In genomic region chr10:69351071-69351841, GRCm38 (mm10) we compare ENCODE assay signal across 9 mouse cellular contexts. TPM values are rescaled to one million over a fixed set of nuclear protein-coding genes. Genes with fewer than 3 reads are reported as not detected.
A peak's percentile ranks its signal among the peaks of the same experiment; 100 is the strongest.
DNase-seq lines count a peak whose midpoint lies in the region; ATAC-seq lines count a peak whose summit lies in the region.
"Had no signal": no experiment of that assay in that cellular context is flagged by ENCODE, and none has a peak within 500 bp of the region (broad histone marks: within the 10 kb centered on the region; RNA-seq: fewer than 3 reads in every experiment).

No protein-coding gene starts in this region.

- intact Hi-C loops in gastrocnemius, postnatal 36 days (cut with DNase I): no loop called here

- DNase-seq in adrenal gland, adult (ENCODE audit: inconsistent age in 2 of 2, low spot score in 1 of 2): peak; percentile 8 to 32
- DNase-seq in adrenal gland, adult 2 months: no peak
- DNase-seq in 3T3-L1 (ENCODE audit: low read depth, low spot score): peak; percentile 61
- peak; percentile 59 for DNase-seq in kidney, postnatal 14 days
- DNase-seq in layer of hippocampus, postnatal 10 days (ENCODE audit: low spot score in 2 of 2): no peak
- DNase-seq in gastrocnemius, postnatal 36 days: no peak

- peak overlapping the region; percentile 78 for H3K4me2 ChIP-seq in forebrain, embryonic 12.5 days
- H3K4me2 ChIP-seq in midbrain, embryonic 13.5 days (replicated peaks): peak overlapping the region; percentile 94

- H3K4me3 ChIP-seq in forebrain, embryonic 12.5 days (replicated peaks): peak overlapping the region; percentile 80
- H3K4me3 ChIP-seq in midbrain, embryonic 13.5 days (replicated peaks): peak overlapping the region; percentile 68

- ATAC-seq in forebrain, embryonic 12.5 days (ENCODE audit: low FRiP score): no peak
- no peak for ATAC-seq in midbrain, embryonic 13.5 days

- H3K36me3 ChIP-seq in forebrain, embryonic 12.5 days (replicated peaks): peaks cover 43% of the 10 kb centered on the region
- 0 out of 2 replicates have a peak, but pooled peaks cover 6% of the 10 kb centered on the region for H3K36me3 ChIP-seq in midbrain, embryonic 13.5 days

- no peaks in the 10 kb centered on the region for H3K9me3 ChIP-seq in forebrain, embryonic 12.5 days
- no peaks in the 10 kb centered on the region for H3K9me3 ChIP-seq in midbrain, embryonic 13.5 days

- 22% methylated on average over 12 of the region's 12 CpGs for WGBS in forebrain, embryonic 12.5 days
- 28% methylated on average over 12 of the region's 12 CpGs for WGBS in midbrain, embryonic 13.5 days

- H3K4me1 ChIP-seq in forebrain, embryonic 12.5 days: peaks cover 37% of the 10 kb centered on the region
- peaks cover 36% of the 10 kb centered on the region for H3K4me1 ChIP-seq in midbrain, embryonic 13.5 days (replicated peaks)

- no peak overlapping the region for H3K27ac ChIP-seq in forebrain, embryonic 12.5 days
- no peak overlapping the region for H3K27ac ChIP-seq in midbrain, embryonic 13.5 days
- H3K27ac ChIP-seq: heart, adult 2 months had no signal

- H3K27me3 ChIP-seq in forebrain, embryonic 12.5 days: no peaks in the 10 kb centered on the region
- no peaks in the 10 kb centered on the region for H3K27me3 ChIP-seq in midbrain, embryonic 13.5 days

- H3K9ac ChIP-seq in forebrain, embryonic 12.5 days: peak overlapping the region; percentile 92
- peak overlapping the region; percentile 72 for H3K9ac ChIP-seq in midbrain, embryonic 13.5 days (replicated peaks)

RNA-seq across cellular contexts. Expression of gene Cdk1, which starts 1.5 kb away (rescaled TPM):
- 1 to 10 TPM; 4.2 to 6.2 TPM for total RNA-seq in adrenal gland, adult 2 months (2021)
- polyA plus RNA-seq in adrenal gland, adult 2 months (2012; rRNA removed): 2.0 and 3.6 TPM in 2 replicates
- polyA plus RNA-seq in forebrain, embryonic 12.5 days (2016; fragmentation: Nextera tagmentation; extraction: Ambion mirVana): 380 and 382 TPM in 2 replicates
- polyA plus RNA-seq in midbrain, embryonic 13.5 days (2015; fragmentation: Nextera tagmentation; extraction: Ambion mirVana): 149 and 181 TPM in 2 replicates
- 10 to 100 TPM in 1 of 2 experiments, 1 to 10 TPM in 1; 6.4 to 12.1 TPM for total RNA-seq in layer of hippocampus, postnatal 10 days (2021)
- total RNA-seq in gastrocnemius, postnatal 36 days (2021): 1 to 10 TPM in 1 of 2 experiments, under 1 TPM in 1; 0.86 to 1.6 TPM

RNA-seq across cellular contexts. Expression of gene Ank3, which starts 47.3 kb away (rescaled TPM):
- 10 to 100 TPM; 10.2 to 12.9 TPM for total RNA-seq in adrenal gland, adult 2 months (2021)
- polyA plus RNA-seq in adrenal gland, adult 2 months (2012; rRNA removed): 0.79 and 0.83 TPM in 2 replicates
- 64.6 and 68.1 TPM in 2 replicates for polyA plus RNA-seq in forebrain, embryonic 12.5 days (2016; fragmentation: Nextera tagmentation; extraction: Ambion mirVana)
- polyA plus RNA-seq in midbrain, embryonic 13.5 days (2015; fragmentation: Nextera tagmentation; extraction: Ambion mirVana): 102 and 110 TPM in 2 replicates
- total RNA-seq in layer of hippocampus, postnatal 10 days (2021): 100 to 1,000 TPM; 457 to 507 TPM
- 100 to 1,000 TPM in 1 of 2 experiments, 10 to 100 TPM in 1; 84.5 to 114 TPM for total RNA-seq in gastrocnemius, postnatal 36 days (2021)

Comparison
In these comparisons a context has a peak if more than half of its experiments do, and no peak if none do; other contexts are left out.
1. DNase-seq: peak in adrenal gland, adult (2 of 2), 3T3-L1 (single experiment) and kidney, postnatal 14 days (single experiment); none in adrenal gland, adult 2 months (single experiment), layer of hippocampus, postnatal 10 days (0 of 2) and gastrocnemius, postnatal 36 days (0 of 2).
2. RNA of gene Ank3, which starts 47.3 kb away (total RNA-seq): 457 to 507 TPM in layer of hippocampus, postnatal 10 days and 84.5 to 114 TPM in gastrocnemius, postnatal 36 days; 10.2 to 12.9 TPM in adrenal gland, adult 2 months; every median in the first group is over 4 times any median in the second.